Mouse (Mus musculus) testis, adult 2 months (tissue): ENCODE data around the gene Pias3.

Experiments used
- CTCF ChIP-seq: fragments of 200-500 bp; IDR thresholded peaks from 2 replicates; pipeline ENCODE4 v1.5.1; 2012; ENCODE audit warnings: low read depth, mild to moderate bottlenecking, inconsistent platforms, low read length, moderate library complexity; ENCODE audit not compliant: control insufficient read depth, insufficient read depth, insufficient replicate concordance
- POLR2A ChIP-seq: fragments of 200-500 bp; IDR thresholded peaks from 2 replicates; pipeline ENCODE4 v1.6.1; 2012; ENCODE audit warnings: low read depth, mild to moderate bottlenecking, inconsistent platforms, low read length, moderate library complexity; ENCODE audit not compliant: control insufficient read depth

- TF ChIP-seq CTCF: no peak
- no peak for TF ChIP-seq POLR2A
Observed at GRCm38 (mm10) chr3:96730785-96731184, 34.6 kb downstream of the Pias3 start.
